Mouse (Mus musculus) layer of hippocampus, adult 2 months (tissue): ENCODE measurements around the gene Cyp46a1. TPM values are rescaled to one million over a fixed set of nuclear protein-coding genes. Genes with fewer than 3 reads are reported as not detected.

ENCODE experiments used
- DNase-seq, 2 experiments: peaks; one replicate each; pipeline ENCODE4 v3.0.0; 2022; ENCODE audit warnings: low spot score in 2 of 2
- H3K27ac ChIP-seq: fragments of 200-600 bp; 2 replicates; pipeline ENCODE4 v1.8.1; 2022
- H3K4me3 ChIP-seq: fragments of 200-600 bp; 2 replicates; pipeline ENCODE4 v1.8.1; 2022; ENCODE audit warnings: mild to moderate bottlenecking
- CTCF ChIP-seq: fragments of 200-600 bp; conservative IDR thresholded peaks from 2 replicates; pipeline ENCODE4 v1.8.1; 2022; ENCODE audit warnings: antibody characterized with exemption, mild to moderate bottlenecking, moderate library complexity
- total RNA-seq, 2 experiments: library from RNA; stranded (reverse); gene quantifications; 2 replicates each; pipeline ENCODE4 v1.2.3; 2021

The Cyp46a1 gene
- total RNA-seq, 2 experiments from 2014 or later: 169 TPM

DNA sequence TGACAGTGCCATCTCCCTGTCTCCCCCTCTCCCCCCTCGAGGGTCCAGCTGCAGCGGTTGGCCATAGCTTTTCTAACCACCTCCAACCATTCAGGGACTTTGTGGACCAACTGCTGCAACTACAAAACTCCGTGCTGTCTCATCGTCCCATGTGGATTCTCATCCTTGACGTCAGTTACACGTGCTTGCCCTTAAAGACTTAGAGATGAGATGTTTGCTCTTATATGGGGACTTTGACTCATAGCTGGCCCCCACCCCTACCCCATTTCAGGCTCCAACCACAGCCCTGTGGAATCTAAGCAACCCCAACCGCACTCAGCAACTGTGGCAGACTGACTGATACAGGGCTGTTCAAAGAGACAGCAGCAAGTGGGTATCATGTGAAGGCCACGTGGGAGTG is 29.0 kb upstream of the Cyp46a1 start:
- no peak for DNase-seq
- TF ChIP-seq CTCF: no peak
- H3K27ac ChIP-seq: no peak overlapping the region
- no peak overlapping the region for H3K4me3 ChIP-seq

DNA sequence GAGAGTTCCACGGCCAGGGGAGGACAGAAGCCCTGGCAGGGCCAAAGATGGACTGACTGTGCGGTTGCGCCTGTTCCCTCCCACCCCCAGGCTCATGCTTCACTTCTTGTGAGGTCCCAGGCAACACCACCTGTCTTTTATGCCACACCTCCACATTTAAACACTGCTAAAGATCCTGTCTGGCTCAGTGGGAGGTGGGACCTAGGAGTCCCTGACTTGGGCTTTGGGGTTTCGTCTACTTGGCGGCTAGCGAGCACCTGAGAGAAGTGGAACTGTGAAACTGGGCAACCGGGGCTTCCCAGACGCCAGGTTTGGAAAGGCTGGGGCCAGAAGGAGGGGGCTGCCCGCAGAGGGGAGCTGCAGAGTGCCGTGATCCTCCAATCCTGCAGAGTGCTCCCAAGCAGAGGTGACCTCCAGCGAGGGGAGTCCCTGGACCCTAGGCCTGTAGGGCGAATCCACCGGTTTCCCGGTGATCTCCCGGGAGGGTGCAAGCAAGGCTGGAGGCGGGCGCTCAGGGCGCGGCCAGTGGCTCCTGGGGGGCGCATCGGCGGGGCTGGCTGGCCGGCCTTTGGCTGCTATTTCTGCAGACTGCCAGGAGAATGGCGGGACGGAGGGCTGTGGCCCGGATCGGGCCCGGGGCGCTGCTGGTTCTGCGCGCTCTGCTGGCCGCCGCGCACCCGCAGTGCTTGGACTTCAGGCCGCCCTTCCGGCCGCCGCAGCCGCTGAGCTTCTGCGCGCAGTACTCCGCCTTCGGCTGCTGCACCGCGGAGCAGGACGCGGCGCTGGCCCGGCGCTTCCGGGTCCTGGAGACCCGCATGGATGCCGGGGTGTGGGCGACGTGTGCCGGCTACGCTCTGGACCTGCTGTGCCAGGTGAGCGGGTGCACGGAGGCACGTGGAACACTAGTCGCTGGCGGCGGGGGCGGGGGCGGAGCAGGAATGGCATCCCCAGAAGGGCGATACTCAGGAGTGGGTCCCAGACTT is 28.1 kb upstream of the Cyp46a1 start, which contains the start of gene Hhipl1:
TSS of gene Hhipl1 (plus strand) at position 459 of the 983 bp plus-strand sequence.
- no peak for DNase-seq
- TF ChIP-seq CTCF: peak; percentile 33
- H3K4me3 ChIP-seq: peak within 1 kb of the TSS; percentile 63
- peak within 1 kb of the TSS; percentile 80 for H3K27ac ChIP-seq

DNA sequence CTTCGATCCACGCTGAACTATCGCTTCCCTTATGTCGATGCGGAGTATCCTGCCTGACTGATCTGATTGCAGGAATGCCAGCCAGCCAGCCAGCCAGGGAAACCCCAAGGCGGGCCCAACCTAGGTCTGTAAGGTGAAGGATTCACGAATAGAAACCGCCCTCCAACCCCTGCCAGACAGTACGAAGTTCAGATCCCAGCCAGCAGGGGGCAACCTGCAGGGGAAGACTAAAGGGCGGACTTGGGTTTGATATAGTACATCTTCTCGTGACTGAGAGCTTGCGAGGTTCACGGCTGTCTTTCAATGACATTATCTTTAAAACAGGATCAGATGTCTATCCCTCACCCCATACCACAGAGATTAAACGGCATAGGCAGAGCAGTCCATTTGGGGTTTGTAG is 26.6 kb upstream of the Cyp46a1 start:
- TF ChIP-seq CTCF: peak; percentile 86
- no peak overlapping the region for H3K27ac ChIP-seq
- no peak overlapping the region for H3K4me3 ChIP-seq
- DNase-seq: peak in 1 of 2 experiments; percentile 47

DNA sequence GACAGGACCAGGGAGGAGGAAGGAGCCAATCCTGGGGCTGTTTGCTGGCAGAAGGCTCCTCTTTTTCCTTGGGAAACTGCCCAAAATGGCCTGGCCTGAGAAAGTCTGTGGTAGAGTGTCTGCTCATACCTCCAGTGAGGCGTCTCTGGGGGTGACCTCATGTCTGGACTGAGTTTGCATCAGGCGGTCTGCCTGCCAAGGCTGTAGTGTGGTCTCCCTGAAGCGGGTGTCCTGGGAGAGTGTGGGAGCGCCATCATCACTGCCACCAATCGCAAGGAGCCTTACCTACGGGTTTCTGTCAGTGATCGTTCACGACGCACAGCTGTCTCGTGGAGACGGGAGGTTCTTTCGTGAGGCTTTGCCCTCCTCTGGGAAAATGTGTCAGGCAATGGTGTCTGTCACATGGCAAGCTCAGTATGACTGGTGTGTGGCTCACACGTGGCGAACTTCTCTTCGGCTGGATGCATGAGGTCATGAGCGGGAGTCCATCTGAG is 25.8 kb upstream of the Cyp46a1 start:
- H3K27ac ChIP-seq: no peak overlapping the region
- no peak for DNase-seq
- TF ChIP-seq CTCF: no peak
- no peak overlapping the region for H3K4me3 ChIP-seq

DNA sequence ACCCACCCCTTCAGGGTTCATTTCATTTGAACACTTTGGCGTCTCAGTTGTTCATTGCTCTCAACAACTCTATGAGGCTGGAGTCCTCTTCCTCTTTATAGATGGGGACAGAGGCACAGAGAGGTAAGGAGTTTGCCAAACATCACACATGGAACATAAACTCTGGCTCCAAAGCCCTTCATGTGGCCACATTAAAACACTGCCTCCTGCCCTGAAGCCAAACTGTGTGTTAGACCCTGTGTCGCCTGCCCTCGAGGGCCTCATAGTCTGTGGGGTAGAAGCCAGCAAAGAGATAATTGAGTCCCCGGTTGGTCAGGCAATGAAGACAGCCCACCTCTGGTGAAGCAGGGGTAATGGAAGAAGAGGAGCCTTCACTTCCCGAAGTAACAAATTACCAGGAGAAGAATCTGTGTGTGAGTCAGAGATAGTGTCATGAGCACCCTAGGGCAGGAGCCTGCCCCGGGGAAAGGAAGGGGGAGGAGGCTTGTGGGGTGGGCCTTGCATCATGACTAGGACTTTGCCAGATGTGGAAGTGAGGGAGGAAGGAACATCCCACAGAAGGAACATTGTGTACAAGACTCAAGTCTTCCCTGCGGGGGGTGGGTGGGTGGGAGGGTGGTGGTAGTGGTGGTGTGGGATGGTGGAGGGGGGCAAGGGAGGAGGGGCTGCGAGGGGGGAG is 24.9 kb upstream of the Cyp46a1 start:
- TF ChIP-seq CTCF: no peak
- Histone ChIP-seq H3K4me3 (no peak overlapping the region), H3K27ac (no peak overlapping the region)
- no peak for DNase-seq

GRCm38 (mm10) chr12:108310041-108310440 is 24.1 kb upstream of the Cyp46a1 start:
- no peak for TF ChIP-seq CTCF
- DNase-seq: no peak
- no peak overlapping the region for H3K4me3 ChIP-seq
- no peak overlapping the region for H3K27ac ChIP-seq

DNA sequence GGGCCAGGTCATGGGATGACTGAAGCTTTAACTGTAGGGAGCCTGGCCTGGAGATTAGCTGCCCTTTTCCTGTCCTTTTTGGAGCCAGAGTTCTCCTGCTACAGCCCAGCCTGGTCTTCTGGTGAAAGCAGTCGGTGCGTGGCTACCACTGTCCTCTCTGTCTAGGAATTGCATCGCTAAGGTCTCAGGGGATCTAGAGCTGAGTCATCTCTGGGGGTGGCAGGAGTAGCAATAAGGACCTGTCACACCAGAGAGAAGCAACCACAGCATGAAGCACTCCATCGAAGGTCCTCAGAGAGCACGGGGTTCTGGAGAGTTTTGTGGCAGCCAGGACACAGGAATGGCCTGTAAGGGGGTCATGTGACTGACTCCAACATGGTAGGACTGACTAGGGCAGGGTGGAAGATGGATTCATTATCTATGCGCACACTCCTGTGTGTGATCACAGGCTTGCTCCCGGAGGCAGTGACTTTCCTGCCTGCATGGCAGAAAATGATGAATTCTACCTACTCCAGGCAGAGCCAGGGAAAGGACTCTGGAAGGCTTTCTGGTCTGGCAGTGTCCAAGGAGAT is 23.6 kb upstream of the Cyp46a1 start:
- Histone ChIP-seq H3K4me3 (no peak overlapping the region), H3K27ac (no peak overlapping the region)
- no peak for DNase-seq
- TF ChIP-seq CTCF: no peak

- Histone ChIP-seq H3K4me3 (no peak overlapping the region), H3K27ac (no peak overlapping the region)
- TF ChIP-seq CTCF: no peak
- no peak for DNase-seq
These were observed 22.4 kb upstream of the Cyp46a1 start for GRCm38 (mm10) chr12:108311741-108312290.

GRCm38 (mm10) chr12:108312432-108312851 is 21.7 kb upstream of the Cyp46a1 start:
- Histone ChIP-seq H3K4me3 (no peak overlapping the region), H3K27ac (no peak overlapping the region)
- TF ChIP-seq CTCF: no peak
- no peak for DNase-seq

GRCm38 (mm10) chr12:108313244-108313772 is 20.9 kb upstream of the Cyp46a1 start:
- H3K27ac ChIP-seq: no peak overlapping the region
- no peak for DNase-seq
- H3K4me3 ChIP-seq: no peak overlapping the region
- no peak for TF ChIP-seq CTCF

DNA sequence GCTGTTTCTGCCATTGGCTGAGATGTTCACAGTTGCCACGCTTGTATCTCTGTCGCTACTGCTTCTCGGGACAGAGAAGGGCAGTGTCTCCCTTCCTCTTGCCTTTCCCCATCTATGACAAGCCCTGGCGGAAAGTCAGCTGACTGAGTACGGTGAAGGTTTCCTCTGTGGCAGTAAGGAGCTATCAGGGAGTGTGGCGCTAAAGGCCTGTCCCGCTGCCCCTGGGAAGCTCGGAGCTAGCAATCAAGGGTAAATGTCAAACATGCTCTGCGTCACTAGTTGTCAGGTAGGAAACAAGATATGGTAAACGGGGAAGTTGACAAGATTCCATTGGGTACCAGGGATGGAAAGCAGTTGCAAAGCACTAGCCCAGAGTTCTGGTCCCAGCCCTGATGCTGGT is 18.4 kb upstream of the Cyp46a1 start:
- Histone ChIP-seq H3K4me3 (no peak overlapping the region), H3K27ac (no peak overlapping the region)
- DNase-seq: no peak
- no peak for TF ChIP-seq CTCF

GRCm38 (mm10) chr12:108316655-108317054 is 17.5 kb upstream of the Cyp46a1 start:
- no peak overlapping the region for H3K4me3 ChIP-seq
- TF ChIP-seq CTCF: no peak
- DNase-seq: no peak

More at GRCm38 (mm10) chr12:108316655-108317054, 17.5 kb upstream of the Cyp46a1 start:
- no peak overlapping the region for H3K27ac ChIP-seq
